Mouse (Mus musculus): ENCODE measurements at regions not wholly inside any gene's neighbourhood (a gene's known extent, or its start where the extent isn't known, plus 50 kb on each side); places are given as distances from the start of the nearest gene placed in this dataset.

- no peak for TF ChIP-seq POLR2A (IDR thresholded peaks at IDR 0.05; ENCODE audit: control insufficient read depth, low read depth, low read length)
- no peak for TF ChIP-seq CTCF (IDR thresholded peaks at IDR 0.05; ENCODE audit: control insufficient read depth, insufficient read depth, insufficient replicate concordance, low read depth, low read length)
These were observed 59.2 kb upstream of the C1galt1 start for GRCm38 (mm10) chr6:7785407-7785806.
